Comparison of ENCODE assay signal across 8 mouse cellular contexts in the genomic region with DNA sequence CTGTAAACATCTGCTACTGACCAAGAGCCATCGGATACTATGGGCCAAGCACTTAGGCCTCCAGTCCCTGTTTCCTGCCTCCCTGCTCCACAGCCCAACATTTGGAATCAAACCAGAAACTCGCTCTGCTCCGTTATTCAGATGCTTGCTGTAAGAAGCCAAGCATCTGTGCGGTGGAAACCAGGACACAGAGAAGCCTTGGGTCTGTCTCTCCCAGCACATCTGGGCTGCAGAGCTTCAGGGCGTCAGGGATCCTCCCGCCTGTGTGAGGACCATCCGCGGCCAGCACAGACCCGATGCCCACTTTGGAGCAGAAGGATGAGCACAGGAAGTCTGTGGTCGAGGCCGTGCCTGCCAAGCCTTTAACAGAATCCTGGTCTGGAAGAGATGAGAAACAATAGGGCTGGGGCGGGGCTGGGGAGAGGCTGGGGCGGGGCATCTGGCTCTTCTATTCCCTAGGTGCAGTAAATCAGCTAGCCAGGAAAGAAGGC. TPM values are rescaled to one million over a fixed set of nuclear protein-coding genes. Genes with fewer than 3 reads are reported as not detected.
DNase-seq lines count a peak whose midpoint lies in the region; ATAC-seq and TF ChIP-seq lines count a peak whose summit lies in the region.

No protein-coding gene starts in this region.

- TF ChIP-seq POLR2A in ES-Bruce4 (IDR thresholded peaks at IDR 0.05; ENCODE audit: insufficient read depth, low read length): peak; percentile 12

- H3K4me3 ChIP-seq in forebrain, embryonic 13.5 days: no peak overlapping the region
- no peak overlapping the region for H3K4me3 ChIP-seq in forebrain, embryonic 16.5 days (replicated peaks; ENCODE audit: low read length)
- peak overlapping the region; percentile 45 for H3K4me3 ChIP-seq in ES-Bruce4 (ENCODE audit: low read depth, low read length)
- H3K4me3 ChIP-seq in kidney, postnatal 0 days (replicated peaks; ENCODE audit: low read depth, low read length): no peak overlapping the region

- no peak for TF ChIP-seq EP300 in ES-Bruce4 (IDR thresholded peaks at IDR 0.05; ENCODE audit: insufficient read depth, low read depth, low read length)

- 30% methylated on average over 13 of the region's 13 CpGs for WGBS in forebrain, embryonic 13.5 days
- 31% methylated on average over 13 of the region's 13 CpGs for WGBS in forebrain, embryonic 16.5 days
- WGBS in kidney, postnatal 0 days: 20% methylated on average over 13 of the region's 13 CpGs

- H3K27me3 ChIP-seq in forebrain, embryonic 13.5 days: no peaks in the 10 kb centered on the region
- H3K27me3 ChIP-seq in forebrain, embryonic 16.5 days (replicated peaks; ENCODE audit: control insufficient read depth, insufficient read depth, low read length): no peaks in the 10 kb centered on the region
- H3K27me3 ChIP-seq in ES-Bruce4 (ENCODE audit: control insufficient read depth, insufficient read depth, low read length, poor library complexity, severe bottlenecking): no peaks in the 10 kb centered on the region
- no peaks in the 10 kb centered on the region for H3K27me3 ChIP-seq in kidney, postnatal 0 days (ENCODE audit: insufficient read depth, low read length)

- no peaks in the 10 kb centered on the region for H3K36me3 ChIP-seq in forebrain, embryonic 13.5 days (ENCODE audit: poor library complexity, severe bottlenecking)
- H3K36me3 ChIP-seq in forebrain, embryonic 16.5 days (ENCODE audit: control insufficient read depth, insufficient read depth): no peaks in the 10 kb centered on the region
- H3K36me3 ChIP-seq in ES-Bruce4 (ENCODE audit: control insufficient read depth, insufficient read depth, low read length, poor library complexity, severe bottlenecking): no peaks in the 10 kb centered on the region
- H3K36me3 ChIP-seq in kidney, postnatal 0 days (ENCODE audit: insufficient read depth, low read length): no peaks in the 10 kb centered on the region

- no peak for TF ChIP-seq CTCF in ES-Bruce4 (IDR thresholded peaks at IDR 0.05; ENCODE audit: low read depth, low read length)
- no peak for TF ChIP-seq CTCF in kidney, postnatal 0 days (IDR thresholded peaks at IDR 0.05; ENCODE audit: low read depth)

- no peak overlapping the region for H3K4me2 ChIP-seq in forebrain, embryonic 13.5 days
- no peak overlapping the region for H3K4me2 ChIP-seq in forebrain, embryonic 16.5 days (ENCODE audit: low read length)
- H3K4me2 ChIP-seq in kidney, postnatal 0 days (ENCODE audit: low read length): no peak overlapping the region

- DNase-seq in gastrocnemius, postnatal 10 days: peak; percentile 36
- DNase-seq in kidney, postnatal 0 days (ENCODE audit: low spot score): peak; percentile 64
- DNase-seq in layer of hippocampus, postnatal 14 days (ENCODE audit: low spot score in 2 of 2): no peak
- DNase-seq in layer of hippocampus, adult 8-10 months (ENCODE audit: low spot score in 2 of 2): no peak

- H3K9ac ChIP-seq in forebrain, embryonic 13.5 days: peak overlapping the region; percentile 32; the same call in 1 of the 2 replicates
- H3K9ac ChIP-seq in forebrain, embryonic 16.5 days (replicated peaks; ENCODE audit: low read depth, low read length): no peak overlapping the region
- H3K9ac ChIP-seq in ES-Bruce4 (ENCODE audit: low read depth, poor library complexity, severe bottlenecking): no peak overlapping the region
- no peak overlapping the region for H3K9ac ChIP-seq in kidney, postnatal 0 days (ENCODE audit: low read depth, low read length)

- no peak for ATAC-seq in forebrain, embryonic 13.5 days
- no peak for ATAC-seq in forebrain, embryonic 16.5 days
- no peak for ATAC-seq in kidney, postnatal 0 days (replicated peaks; ENCODE audit: low FRiP score, low read depth)
- no peak for ATAC-seq in activated CD4-positive, CD25-positive, alpha-beta regulatory T cell, adult 4 months

- no peak overlapping the region for H3K27ac ChIP-seq in forebrain, embryonic 13.5 days
- no peak overlapping the region for H3K27ac ChIP-seq in forebrain, embryonic 16.5 days (ENCODE audit: low read length)
- H3K27ac ChIP-seq in ES-Bruce4 (ENCODE audit: insufficient read depth, low read length): peak overlapping the region; percentile 28; the same call in 1 of the 2 replicates
- H3K27ac ChIP-seq in kidney, postnatal 0 days: peak overlapping the region; percentile 36; the same call in 1 of the 2 replicates

- 0 out of 2 replicates have a peak, but pooled peaks cover 9% of the 10 kb centered on the region for H3K4me1 ChIP-seq in forebrain, embryonic 13.5 days
- 0 out of 2 replicates have a peak, but pooled peaks cover 5% of the 10 kb centered on the region for H3K4me1 ChIP-seq in forebrain, embryonic 16.5 days (replicated peaks; ENCODE audit: control insufficient read depth, insufficient read depth, low read length)
- H3K4me1 ChIP-seq in ES-Bruce4 (ENCODE audit: control insufficient read depth, insufficient read depth, low read length): peaks cover 7% of the 10 kb centered on the region
- H3K4me1 ChIP-seq in kidney, postnatal 0 days (replicated peaks; ENCODE audit: insufficient read depth, low read length): no peaks in the 10 kb centered on the region

- no peaks in the 10 kb centered on the region for H3K9me3 ChIP-seq in forebrain, embryonic 13.5 days (replicated peaks)
- H3K9me3 ChIP-seq in forebrain, embryonic 16.5 days (ENCODE audit: control insufficient read depth, low read length): no peaks in the 10 kb centered on the region
- no peaks in the 10 kb centered on the region for H3K9me3 ChIP-seq in ES-Bruce4 (replicated peaks; ENCODE audit: control insufficient read depth, insufficient read depth, low read length, poor library complexity, severe bottlenecking)
- H3K9me3 ChIP-seq in kidney, postnatal 0 days (replicated peaks; ENCODE audit: low read length): no peaks in the 10 kb centered on the region

RNA-seq across cellular contexts. Expression of a gene that starts 42.2 kb away (rescaled TPM):
- 1.1 and 1.3 TPM in 2 replicates for polyA plus RNA-seq in forebrain, embryonic 13.5 days (2015; fragmentation: Nextera tagmentation; extraction: Ambion mirVana)
- 2.3 and 2.7 TPM in 2 replicates for polyA plus RNA-seq in forebrain, embryonic 16.5 days (2015; fragmentation: Nextera tagmentation; extraction: Ambion mirVana)
- polyA plus RNA-seq in ES-Bruce4 (2011; ENCODE audit: insufficient read depth, insufficient read length, low read depth, missing spikeins): 1.8 and 2.1 TPM in 2 replicates
- 10 to 100 TPM; 13.7 to 15.2 TPM for total RNA-seq in gastrocnemius, postnatal 10 days (2021)
- polyA plus RNA-seq in kidney, postnatal 0 days (2015; fragmentation: Nextera tagmentation; extraction: Ambion mirVana): 7.5 and 8.3 TPM in 2 replicates
- not detected for polyA plus RNA-seq in activated CD4-positive, CD25-positive, alpha-beta regulatory T cell, adult 4 months (2017; shearing (Covaris generic))
- 1 to 10 TPM; 2.8 to 5.1 TPM for total RNA-seq in layer of hippocampus, postnatal 14 days (2021)
- total RNA-seq in layer of hippocampus, adult 8-10 months (2022): 10 to 100 TPM in 2 of 4 experiments, 1 to 10 TPM in 2; 5.1 to 23.1 (median 13.4) TPM

Comparison
In these comparisons a context has a peak if more than half of its experiments do, and no peak if none do; other contexts are left out.
1. H3K27ac ChIP-seq: peak in ES-Bruce4 (single experiment) and kidney, postnatal 0 days (single experiment); none in forebrain, embryonic 13.5 days (single experiment) and forebrain, embryonic 16.5 days (single experiment).
2. DNase-seq: peak in gastrocnemius, postnatal 10 days (single experiment) and kidney, postnatal 0 days (single experiment); none in layer of hippocampus, postnatal 14 days (0 of 2) and layer of hippocampus, adult 8-10 months (0 of 2).